Mouse (Mus musculus) heart, postnatal 25 days (tissue): ENCODE results near the gene Meox1. TPM values are rescaled to one million over a fixed set of nuclear protein-coding genes. Genes with fewer than 3 reads are reported as not detected.

Source experiments
- DNase-seq: peaks from one replicate; pipeline ENCODE4 v3.0.0; 2022; ENCODE audit warnings: low spot score
- intact Hi-C: fragments of 180-260 bp; cut with DNase I; formaldehyde crosslinking; loops from one replicate; pipeline ENCODE4 v1.15.1; 2025
- total RNA-seq, 2 experiments: library from RNA; stranded (reverse); gene quantifications; 2 replicates each; pipeline ENCODE4 v1.2.3; 2021

Gene Meox1
- total RNA-seq, 2 experiments from 2014 or later: 7.8 to 9.9 TPM

DNA sequence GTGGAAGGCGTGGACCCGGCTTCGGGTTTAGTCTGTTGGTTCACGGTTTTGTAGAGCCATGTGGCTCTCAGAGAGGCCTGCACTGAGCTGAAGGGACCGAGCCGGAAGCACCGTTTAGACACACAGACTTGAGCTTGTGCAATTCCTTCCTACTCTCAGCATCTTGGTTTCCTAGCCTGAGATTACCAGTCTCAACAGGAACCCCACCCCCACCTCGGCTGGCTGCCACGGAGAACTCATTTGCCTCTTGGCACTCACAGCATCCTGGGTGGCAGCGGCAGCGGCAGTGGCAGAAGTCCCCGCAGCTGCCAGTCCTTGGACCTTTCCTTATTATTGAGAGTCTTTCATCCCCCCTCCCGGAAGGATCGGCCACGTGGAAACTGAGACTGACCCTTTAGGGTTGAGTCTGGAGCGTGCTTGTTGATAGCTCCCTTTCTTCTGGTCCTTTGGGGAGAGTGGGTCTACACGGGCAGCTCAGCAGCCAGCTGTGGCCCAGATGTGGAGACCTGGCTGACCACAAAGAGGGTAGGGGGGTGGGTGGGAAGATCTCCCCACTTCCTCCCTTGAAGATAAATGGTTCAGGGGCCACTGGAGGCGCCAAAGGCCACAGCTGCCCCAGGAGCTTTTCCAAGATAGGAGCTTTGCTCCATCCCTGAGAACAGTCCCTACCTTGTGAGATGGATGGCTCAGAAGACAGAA, 24.0 kb downstream of the Meox1 start:
- intact Hi-C loops: no loop called here

DNA sequence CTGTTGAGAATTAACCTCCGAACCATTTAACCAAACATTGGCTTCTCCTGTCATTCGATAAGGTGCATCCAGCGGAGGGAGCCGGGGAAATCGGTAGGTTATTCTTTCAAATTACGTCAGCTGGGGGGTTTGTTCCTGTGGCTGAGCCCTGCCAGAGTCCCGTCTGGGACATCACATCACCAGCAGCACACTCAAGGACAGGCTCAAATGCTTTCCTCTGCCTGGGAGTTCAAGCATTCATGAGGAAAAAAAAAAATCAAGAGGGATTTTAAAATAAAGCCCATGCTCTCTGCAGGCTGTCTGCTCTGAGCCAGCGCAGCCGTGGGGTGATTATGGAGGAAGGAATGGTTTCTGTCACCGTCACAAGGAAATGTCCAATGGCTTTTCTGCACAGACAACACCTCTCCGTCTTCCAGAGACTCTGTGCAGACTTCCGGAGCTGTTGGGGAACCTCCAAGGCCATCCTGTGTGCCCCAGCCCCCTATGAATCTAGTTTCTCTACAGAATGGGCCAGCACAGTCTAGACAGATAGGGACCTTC, 26.6 kb downstream of the Meox1 start:
- no peak for DNase-seq
- intact Hi-C loops: no loop called here

More for the DNA sequence above, 24.0 kb downstream of the Meox1 start:
- no peak for DNase-seq

DNA sequence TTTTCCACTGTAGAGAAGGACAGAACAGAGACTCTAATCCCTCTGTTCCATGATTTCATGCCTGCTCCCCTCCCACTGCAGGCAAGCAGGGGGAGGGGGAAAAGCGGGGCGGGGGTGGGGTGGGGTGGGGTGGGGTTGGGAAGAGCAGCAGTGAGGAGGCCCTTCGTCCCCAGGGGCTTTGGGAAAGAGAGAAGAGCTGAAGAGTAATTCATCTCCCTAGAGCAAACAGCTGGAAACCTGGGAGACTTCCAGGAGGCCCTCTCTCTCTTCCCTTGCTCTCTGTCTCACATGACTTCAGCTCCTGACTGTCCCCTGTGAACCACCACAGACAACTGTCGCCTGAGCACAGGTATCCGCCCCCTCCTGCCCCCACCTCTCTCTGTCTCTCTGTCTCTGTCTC, 35.4 kb downstream of the Meox1 start:
- no peak for DNase-seq
- intact Hi-C loops: no loop called here

DNA sequence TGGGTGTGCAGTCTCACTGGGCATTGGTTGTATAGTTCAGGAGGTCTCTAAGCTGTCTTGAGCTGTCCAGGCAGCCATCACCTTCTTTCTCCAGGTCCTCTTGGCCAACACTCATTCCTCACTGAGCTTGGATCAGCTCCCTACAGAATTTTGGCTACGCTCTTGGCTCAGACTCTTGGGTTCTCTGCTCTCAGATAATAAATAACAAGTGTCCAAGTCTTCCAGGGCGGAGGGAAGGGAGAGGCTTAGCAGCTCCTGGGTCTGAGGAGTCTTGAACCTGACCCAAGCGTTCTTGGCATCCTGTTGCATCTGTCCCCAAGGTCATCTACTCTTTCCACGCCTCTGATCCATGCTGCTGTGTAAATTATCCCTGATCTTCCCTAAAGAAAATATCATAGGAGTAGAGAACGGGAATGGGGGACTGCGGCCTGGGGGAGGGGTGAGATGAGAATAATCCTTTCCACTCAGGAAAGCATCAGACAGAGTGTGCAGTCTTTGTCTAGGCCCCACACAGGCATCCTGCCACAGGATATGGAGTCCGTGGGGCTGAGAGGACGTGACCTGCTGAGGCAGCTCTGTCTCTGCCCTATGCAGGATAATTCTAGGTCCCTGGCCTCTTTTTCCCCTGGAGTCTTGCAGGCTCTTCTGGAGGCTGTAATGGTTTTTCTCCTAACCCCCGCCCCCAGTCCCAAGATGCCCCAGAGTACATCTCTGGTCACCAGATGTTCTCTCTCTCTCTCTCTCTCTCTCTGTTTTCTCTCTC, 38.0 kb downstream of the Meox1 start:
- peak; percentile 44 for DNase-seq
- intact Hi-C loops: loop anchor here (2.0 kb wide), 1 partner anchor 49 kb away; no protein-coding TSS in a partner anchor

DNA sequence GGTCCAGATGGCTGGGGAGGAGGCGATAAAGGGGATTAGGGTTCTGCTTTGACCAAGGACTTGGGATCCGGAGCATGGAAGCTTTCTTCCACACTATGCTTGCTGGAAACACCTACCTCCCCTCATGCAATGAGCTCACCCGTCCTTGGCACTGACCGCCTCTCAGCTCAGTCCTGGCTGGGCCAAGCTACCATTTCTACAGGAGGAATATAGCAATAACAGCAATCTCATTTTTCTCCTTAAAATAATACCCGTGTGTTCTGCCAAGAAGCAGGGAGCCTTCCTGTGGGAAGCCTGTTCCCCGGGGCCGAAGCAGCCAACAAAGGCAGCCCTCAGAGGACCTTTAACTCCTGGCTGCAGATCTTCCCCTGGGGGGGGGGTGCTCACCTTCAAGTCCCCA, 43.1 kb downstream of the Meox1 start:
- intact Hi-C loops: loop anchor here (5.0 kb wide), 1 partner anchor 46 kb away; no protein-coding TSS in a partner anchor
- DNase-seq: peak; percentile 51

DNA sequence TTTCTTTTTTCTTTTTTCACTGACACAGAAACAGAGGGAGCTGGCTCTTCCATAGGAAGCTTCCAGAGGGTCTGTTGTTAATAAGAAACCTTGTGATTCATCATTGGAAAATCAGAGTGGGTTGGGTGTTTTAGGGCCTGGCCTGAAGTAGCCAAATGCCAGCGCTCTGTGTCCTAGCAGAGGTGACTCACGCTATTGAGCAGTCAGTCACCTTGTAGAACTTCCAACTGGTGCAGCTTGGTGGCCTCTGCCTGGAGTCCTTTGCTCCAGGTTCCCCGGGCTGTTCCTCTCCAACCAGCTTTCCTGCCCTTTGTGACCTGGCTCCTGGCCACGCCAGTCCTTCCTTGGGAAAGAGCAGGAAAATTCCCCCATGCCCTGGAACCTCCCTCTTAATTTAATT, 44.9 kb downstream of the Meox1 start:
- DNase-seq: peak; percentile 51
- intact Hi-C loops: no loop called here

DNA sequence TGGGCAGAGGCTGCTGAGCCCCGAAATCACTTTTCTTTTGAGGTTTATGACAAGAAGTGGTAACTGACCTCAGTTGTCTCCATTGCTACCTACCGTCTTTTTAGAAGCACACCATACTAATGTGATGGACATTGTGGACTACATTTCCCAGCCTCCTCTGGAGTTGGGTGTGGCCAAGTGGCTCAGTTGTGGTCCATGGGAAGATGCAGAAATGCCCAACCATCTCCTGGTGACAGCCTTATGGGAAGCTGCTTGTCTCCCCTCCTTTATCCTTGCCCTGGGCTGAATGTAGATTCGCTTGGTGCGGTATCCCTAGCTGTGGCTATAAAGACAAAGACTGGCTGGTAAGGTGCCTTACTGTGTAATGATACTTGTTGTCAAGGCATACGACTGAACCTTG, 46.7 kb downstream of the Meox1 start:
- intact Hi-C loops: no loop called here
- DNase-seq: no peak

DNA sequence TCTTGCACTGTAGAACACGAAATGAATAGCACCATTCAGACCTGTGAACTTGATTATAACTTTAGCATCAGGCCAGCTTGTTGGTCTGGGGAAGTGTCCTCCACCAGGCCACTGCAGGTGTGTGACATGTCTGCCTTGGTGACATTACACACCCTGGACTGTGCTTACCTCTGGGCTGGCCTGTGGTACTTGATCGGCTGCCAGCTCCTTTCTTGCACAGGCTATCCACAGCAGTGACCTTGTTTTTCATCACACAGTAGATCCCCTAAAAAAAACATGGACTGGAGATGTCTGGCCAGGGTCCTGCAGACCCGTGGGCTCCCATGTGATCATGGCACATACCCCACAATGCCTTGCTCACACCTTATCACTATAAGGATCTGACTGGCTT, 51.4 kb downstream of the Meox1 start:
- DNase-seq: no peak
- intact Hi-C loops: no loop called here

DNA sequence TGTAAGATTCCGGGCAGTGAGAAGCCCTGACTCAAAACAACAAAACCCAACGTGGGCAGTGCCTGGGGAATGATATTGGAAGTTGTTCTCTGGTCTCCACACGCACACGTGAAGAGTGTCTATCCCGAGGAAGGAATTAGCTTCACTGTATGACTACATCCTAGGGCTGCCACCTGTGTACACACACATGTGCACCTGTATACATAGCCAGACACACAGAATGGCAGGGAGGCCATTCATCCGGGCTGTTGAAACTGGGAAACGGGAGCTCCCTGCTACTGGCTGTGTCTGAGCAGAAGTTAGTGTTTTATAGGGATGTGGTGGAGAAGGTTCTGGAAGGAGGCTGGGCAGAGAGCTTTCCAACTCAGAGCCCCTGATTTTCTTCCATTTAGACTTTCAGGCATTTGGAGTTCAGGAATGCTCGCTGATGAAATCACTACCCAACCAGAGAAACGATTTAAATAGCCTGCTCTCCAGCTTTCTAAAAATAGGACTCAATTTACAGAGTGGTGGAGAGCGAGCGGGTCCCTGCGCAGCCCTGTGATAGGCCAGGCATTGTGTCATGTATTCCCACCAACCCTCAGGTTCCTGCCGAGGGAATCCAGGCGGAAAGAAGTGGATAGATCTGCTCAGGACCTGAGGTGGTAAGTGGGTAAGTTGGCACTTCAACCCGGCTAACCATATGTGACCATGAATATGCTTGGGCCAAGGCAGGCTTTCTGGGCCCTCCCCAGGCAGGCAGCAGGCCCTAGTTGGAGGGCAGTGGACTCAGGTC, 52.0 kb downstream of the Meox1 start:
- intact Hi-C loops: no loop called here
- no peak for DNase-seq

DNA sequence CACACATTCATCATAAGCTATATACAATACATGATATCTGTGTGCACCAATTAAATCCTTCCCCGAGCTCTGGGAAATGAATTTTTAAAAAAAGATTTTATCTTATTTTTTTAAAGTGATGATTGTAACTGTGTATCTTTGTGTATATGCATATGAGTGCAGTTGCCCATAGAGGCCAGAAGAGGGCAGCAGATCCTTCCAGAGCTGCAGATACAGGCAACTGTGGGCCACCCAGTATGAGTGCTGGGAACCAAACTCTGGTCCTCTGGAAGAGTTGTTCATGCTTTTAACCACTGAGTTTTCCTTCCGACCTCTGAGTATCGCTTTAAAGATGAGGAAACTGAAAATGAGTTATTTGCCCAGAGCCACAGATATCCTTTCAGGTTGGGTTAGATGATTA, 53.8 kb downstream of the Meox1 start:
- no peak for DNase-seq
- intact Hi-C loops: no loop called here

DNA sequence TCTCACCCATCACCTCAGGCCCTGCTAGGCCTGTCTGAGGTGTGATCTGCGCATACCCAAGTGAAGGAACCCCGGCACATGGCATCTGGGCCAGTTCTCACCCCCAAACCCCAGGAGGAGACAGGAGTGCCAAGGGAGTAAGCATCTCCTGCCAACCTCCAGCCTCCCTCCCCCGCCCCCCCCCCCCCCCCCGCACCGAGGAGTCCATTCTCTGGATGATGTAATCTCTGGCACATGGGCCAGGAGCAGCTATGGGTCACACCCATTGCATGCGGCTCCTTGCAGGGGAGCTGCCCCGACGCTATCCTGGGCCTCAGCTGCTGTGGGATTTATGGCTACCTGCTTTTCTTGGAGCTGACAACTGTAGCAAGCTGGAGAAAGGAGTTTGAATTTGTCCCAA, 54.7 kb downstream of the Meox1 start:
- peak; percentile 14 for DNase-seq
- intact Hi-C loops: no loop called here

DNA sequence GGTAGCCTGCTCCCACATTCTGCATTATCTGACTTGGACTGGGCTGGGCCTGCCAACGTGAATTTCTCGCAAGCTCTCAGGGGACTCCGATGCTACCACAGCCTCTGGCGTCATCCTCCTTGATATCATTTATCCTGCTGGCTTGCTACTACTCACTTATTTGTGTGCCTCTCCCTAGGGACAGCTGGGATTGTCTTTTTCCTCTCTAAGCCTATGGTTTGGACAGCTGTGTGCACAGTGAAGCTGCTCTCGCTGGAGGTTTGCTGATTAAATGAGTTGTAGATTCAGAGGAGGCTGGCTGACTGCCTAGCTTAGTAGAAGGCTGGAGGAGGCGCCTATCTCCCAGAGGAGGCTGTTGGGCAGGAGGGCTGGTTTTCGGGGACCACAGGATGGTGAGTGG, 62.2 kb downstream of the Meox1 start:
- peak; percentile 16 for DNase-seq
- intact Hi-C loops: loop anchor here (5.0 kb wide), 1 partner anchor 60 kb away; the partner anchor contains the start of gene Meox1

DNA sequence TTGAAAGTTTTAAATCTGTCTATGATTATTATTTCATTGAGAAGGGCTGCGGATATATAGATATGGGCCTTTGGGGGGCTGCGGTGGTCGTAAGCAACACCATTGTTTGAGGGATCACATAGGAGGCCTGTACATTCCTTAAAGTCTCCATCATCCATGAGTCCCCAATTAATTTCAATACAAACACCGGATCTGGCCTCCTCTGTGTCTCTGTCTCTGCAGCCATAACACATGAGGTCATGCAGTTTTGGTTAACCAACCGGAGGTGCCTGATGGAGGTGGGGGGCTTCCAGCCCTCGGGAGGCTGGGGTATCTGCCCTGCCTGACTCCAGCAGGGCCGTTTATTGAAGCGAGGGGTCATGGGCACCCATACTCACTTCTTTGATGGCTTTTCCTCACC, 63.6 kb downstream of the Meox1 start:
- DNase-seq: no peak
- intact Hi-C loops: loop anchor here (5.0 kb wide), 1 partner anchor 62 kb away; the partner anchor contains the start of gene Meox1

DNA sequence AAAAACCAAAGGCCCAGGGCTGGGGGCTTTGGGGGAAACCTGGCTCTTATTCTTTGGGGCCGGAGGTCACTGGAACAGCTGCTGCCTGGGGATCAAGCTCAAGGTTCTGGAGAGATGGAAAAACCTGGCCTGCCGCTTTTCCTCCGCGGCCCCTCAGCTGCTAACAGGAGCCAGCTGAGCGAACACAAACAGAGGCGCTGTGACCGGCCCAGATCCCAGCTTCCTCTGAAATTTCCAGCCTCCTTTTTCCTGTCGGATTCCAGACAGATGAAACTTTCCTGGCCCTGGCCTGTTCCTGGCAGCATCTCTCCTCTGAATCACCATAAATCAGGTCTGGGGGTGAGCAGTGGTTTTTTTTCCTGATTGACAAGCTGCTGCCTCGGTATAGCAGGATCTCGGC, 64.1 kb downstream of the Meox1 start:
- intact Hi-C loops: loop anchor here (5.0 kb wide), 1 partner anchor 62 kb away; the partner anchor contains the start of gene Meox1
- DNase-seq: peak; percentile 63

DNA sequence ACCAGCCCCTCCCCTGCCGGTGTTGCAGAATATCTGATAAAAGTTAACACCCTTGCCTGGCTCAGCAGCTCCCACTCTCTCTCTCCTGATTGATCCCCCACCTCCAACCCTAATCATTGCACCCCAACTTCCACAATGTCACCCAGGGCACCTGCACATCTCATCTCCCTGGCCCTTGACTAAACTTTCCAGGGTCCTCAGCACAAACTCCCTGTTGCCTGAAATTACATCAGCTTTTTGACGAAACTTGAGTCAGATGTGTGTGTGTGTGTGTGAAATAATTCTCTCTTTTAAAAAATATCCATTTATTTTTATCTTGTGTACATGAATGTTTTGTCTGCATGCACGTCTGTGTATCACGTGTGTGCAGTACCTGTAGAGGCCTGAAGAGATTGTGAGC, 65.5 kb downstream of the Meox1 start:
- intact Hi-C loops: no loop called here
- DNase-seq: no peak

Other genes starting within 250 kb of the Meox1 start
- gene Arl4d, start 228.8 kb downstream of the Meox1 start, total RNA-seq: 10 to 100 TPM; 21.6 to 31.0 TPM
- 10 to 100 TPM; 14.2 to 16.4 TPM for gene Dhx8, start 161.5 kb downstream of the Meox1 start, total RNA-seq
- gene Etv4, start 109.0 kb downstream of the Meox1 start, total RNA-seq: under 1 TPM; 0.26 to 0.53 TPM
- gene Sost, start 72.6 kb upstream of the Meox1 start, total RNA-seq: 1 to 10 TPM; 1.5 to 1.6 TPM
- not detected for gene Cfap97d1, start 89.9 kb upstream of the Meox1 start, total RNA-seq
- 100 to 1,000 TPM; 115 to 122 TPM for gene Dusp3, start 92.6 kb upstream of the Meox1 start, total RNA-seq
- gene Mpp3, start 134.1 kb upstream of the Meox1 start, total RNA-seq: 1 to 10 TPM; 1.9 to 2.1 TPM
- gene Cd300lg, start 147.1 kb upstream of the Meox1 start, total RNA-seq: 10 to 100 TPM; 50.1 to 62.2 TPM
- gene Mpp2, start 194.1 kb upstream of the Meox1 start, total RNA-seq: 1 to 10 TPM; 2.3 to 2.7 TPM
- gene Ppy, start 206.9 kb upstream of the Meox1 start, total RNA-seq: not detected
- gene Pyy, start 213.5 kb upstream of the Meox1 start, total RNA-seq: not detected